In the genomic region with DNA sequence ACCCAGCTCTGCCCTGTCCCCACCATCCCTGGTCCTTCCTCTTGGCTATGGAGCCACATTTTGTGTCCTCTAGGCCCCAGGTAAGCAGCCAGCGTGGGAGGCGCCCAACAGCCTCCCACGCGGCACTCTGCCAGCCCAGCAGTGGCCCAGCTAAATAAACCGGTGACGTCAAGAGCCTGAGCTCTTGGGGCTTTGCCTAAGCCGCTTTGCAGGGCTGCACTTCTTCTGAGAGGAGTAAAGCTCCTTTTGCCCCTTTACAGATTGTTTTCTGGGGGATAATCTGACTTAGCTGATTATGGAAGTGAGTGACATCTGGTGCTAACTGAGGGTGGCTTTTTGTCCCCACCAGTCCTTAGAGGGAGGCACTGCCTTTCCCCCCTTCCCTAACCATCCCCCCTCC, we compare ENCODE assay signal across 8 mouse cellular contexts. TPM values are rescaled to one million over a fixed set of nuclear protein-coding genes. Genes with fewer than 3 reads are reported as not detected.
DNase-seq lines count a peak whose midpoint lies in the region; ATAC-seq lines count a peak whose summit lies in the region.

No protein-coding gene starts in this region.

- no peak overlapping the region for H3K4me3 ChIP-seq in heart, embryonic 10.5 days
- H3K4me3 ChIP-seq in midbrain, embryonic 16.5 days (ENCODE audit: low read depth, low read length) = no peak overlapping the region

- H3K4me1 ChIP-seq in heart, embryonic 10.5 days = peaks cover 59% of the 10 kb centered on the region
- H3K4me1 ChIP-seq in midbrain, embryonic 16.5 days (ENCODE audit: control insufficient read depth, insufficient read depth, low read length) = peaks cover 67% of the 10 kb centered on the region

- 25% methylated on average over 7 of the region's 7 CpGs for WGBS in heart, embryonic 10.5 days
- WGBS in midbrain, embryonic 16.5 days = 10% methylated on average over 7 of the region's 7 CpGs

- no peaks in the 10 kb centered on the region for H3K9me3 ChIP-seq in heart, embryonic 10.5 days
- no peaks in the 10 kb centered on the region for H3K9me3 ChIP-seq in midbrain, embryonic 16.5 days (replicated peaks; ENCODE audit: control insufficient read depth, low read length, poor library complexity, severe bottlenecking)

- no peak overlapping the region; the same call in none of the 2 replicates for H3K27ac ChIP-seq in heart, embryonic 10.5 days
- peak overlapping the region; percentile 86 for H3K27ac ChIP-seq in midbrain, embryonic 16.5 days (ENCODE audit: low read length)

- peaks cover 16% of the 10 kb centered on the region; the same call in 1 of the 2 replicates for H3K27me3 ChIP-seq in heart, embryonic 10.5 days (ENCODE audit: insufficient read depth, poor library complexity, severe bottlenecking)
- H3K27me3 ChIP-seq in midbrain, embryonic 16.5 days (ENCODE audit: control insufficient read depth, insufficient read depth, low read depth, low read length) = no peaks in the 10 kb centered on the region

- H3K4me2 ChIP-seq in midbrain, embryonic 16.5 days (ENCODE audit: low read length) = no peak overlapping the region

- peak; percentile 30 to 54; a peak in 1 of 4 replicates for ATAC-seq in hematopoietic stem cell, adult 5-6 weeks (replicated peaks in 1 of 2; ENCODE audit: insufficient read depth in 1 of 2, low FRiP score in 2 of 2, low TSS enrichment in 1 of 2, low read depth in 1 of 2, poor library complexity in 2 of 2, severe bottlenecking in 2 of 2)
- no peak for ATAC-seq in midbrain, embryonic 16.5 days

- peak; percentile 94 for DNase-seq in heart, adult 11 months
- no peak for DNase-seq in heart, embryonic 10.5 days (ENCODE audit: low spot score)
- DNase-seq in MN1 (ENCODE audit: low spot score) = peak; percentile 82
- peak; percentile 39 for DNase-seq in embryo, embryonic 9.5 days (ENCODE audit: extremely low spot score)
- DNase-seq in spleen, postnatal 36 days (ENCODE audit: low spot score in 2 of 2) = no peak
- DNase-seq in thymus, postnatal 10 days (ENCODE audit: low spot score in 2 of 2) = no peak

- H3K9ac ChIP-seq in midbrain, embryonic 16.5 days (ENCODE audit: low read depth, low read length) = no peak overlapping the region

- H3K36me3 ChIP-seq in heart, embryonic 10.5 days = peaks cover 22% of the 10 kb centered on the region; the same call in 1 of the 2 replicates
- H3K36me3 ChIP-seq in midbrain, embryonic 16.5 days (ENCODE audit: control insufficient read depth, insufficient read depth, low read length) = no peaks in the 10 kb centered on the region

RNA-seq across cellular contexts. Expression of gene Parvg, which starts 22.8 kb away (rescaled TPM):
- 0.43 and 1.0 TPM in 2 replicates for polyA plus RNA-seq in heart, embryonic 10.5 days (2016; fragmentation: Nextera tagmentation; extraction: Ambion mirVana)
- total RNA-seq in hematopoietic stem cell, adult 5-6 weeks (2017) = 208 and 229 TPM in 2 replicates
- 1.0 and 1.1 TPM in 2 replicates for polyA plus RNA-seq in midbrain, embryonic 16.5 days (2015; fragmentation: Nextera tagmentation; extraction: Ambion mirVana)

Comparison
In these comparisons a context has a peak if more than half of its experiments do, and no peak if none do; other contexts are left out.
1. DNase-seq: peak in heart, adult 11 months (single experiment), MN1 (single experiment) and embryo, embryonic 9.5 days (single experiment); none in heart, embryonic 10.5 days (single experiment), spleen, postnatal 36 days (0 of 2) and thymus, postnatal 10 days (0 of 2).